Mouse (Mus musculus) kidney, postnatal 4 days (tissue): ENCODE measurements around the gene Grik4.
A peak's percentile ranks its signal among the peaks of the same experiment; 100 is the strongest.

ENCODE experiments used
- DNase-seq, 2 experiments: peaks; one replicate each; pipeline ENCODE4 v3.0.0; 2021; ENCODE audit warnings: mixed read lengths in 2 of 2

The Grik4 gene

GRCm38 (mm10) chr9:42661481-42661880 lies 282.8 kb downstream of the Grik4 start:
- no peak for DNase-seq

- DNase-seq, result peak; percentile 73 to 81
These were observed 291.5 kb downstream of the Grik4 start for GRCm38 (mm10) chr9:42652756-42653155.

GRCm38 (mm10) chr9:42652309-42652708 lies 292.0 kb downstream of the Grik4 start:
- no peak for DNase-seq

GRCm38 (mm10) chr9:42649872-42650271 lies 294.4 kb downstream of the Grik4 start:
- DNase-seq, result no peak

GRCm38 (mm10) chr9:42648051-42648450 lies 296.2 kb downstream of the Grik4 start:
- DNase-seq, result no peak

GRCm38 (mm10) chr9:42647596-42647995 lies 296.7 kb downstream of the Grik4 start:
- no peak for DNase-seq

GRCm38 (mm10) chr9:42646821-42647220 lies 297.5 kb downstream of the Grik4 start:
- DNase-seq, result no peak

GRCm38 (mm10) chr9:42645161-42645560 lies 299.1 kb downstream of the Grik4 start:
- no peak for DNase-seq

GRCm38 (mm10) chr9:42642821-42643220 lies 301.5 kb downstream of the Grik4 start:
- no peak for DNase-seq

- DNase-seq, result no peak
These were observed 302.7 kb downstream of the Grik4 start for GRCm38 (mm10) chr9:42641550-42642117.

- DNase-seq, result peak; percentile 22 to 49
These were observed 307.8 kb downstream of the Grik4 start for GRCm38 (mm10) chr9:42636446-42636845.

GRCm38 (mm10) chr9:42631479-42631878 lies 312.8 kb downstream of the Grik4 start:
- DNase-seq, result no peak

GRCm38 (mm10) chr9:42627634-42628033 lies 316.7 kb downstream of the Grik4 start:
- peak; percentile 16 to 22 for DNase-seq

- no peak for DNase-seq
These were observed 317.1 kb downstream of the Grik4 start for GRCm38 (mm10) chr9:42627146-42627545.

GRCm38 (mm10) chr9:42626226-42626775 lies 318.0 kb downstream of the Grik4 start:
- no peak for DNase-seq

GRCm38 (mm10) chr9:42614409-42614808 lies 329.9 kb downstream of the Grik4 start:
- no peak for DNase-seq

- no peak for DNase-seq
These were observed 330.5 kb downstream of the Grik4 start for GRCm38 (mm10) chr9:42613827-42614226.

GRCm38 (mm10) chr9:42612482-42612991 lies 331.8 kb downstream of the Grik4 start:
- DNase-seq, result no peak

- DNase-seq, result peak; percentile 37 to 55
These were observed 342.8 kb downstream of the Grik4 start for GRCm38 (mm10) chr9:42601445-42601844.

GRCm38 (mm10) chr9:42597525-42597924 lies 346.8 kb downstream of the Grik4 start:
- DNase-seq, result no peak

GRCm38 (mm10) chr9:42578511-42578910 lies 365.8 kb downstream of the Grik4 start:
- DNase-seq, result peak; percentile 28 to 57

- DNase-seq, result no peak
These were observed 366.2 kb downstream of the Grik4 start for GRCm38 (mm10) chr9:42578106-42578505.

GRCm38 (mm10) chr9:42573616-42574350 lies 370.5 kb downstream of the Grik4 start:
- peak; percentile 5 to 15 for DNase-seq

- DNase-seq, result peak; percentile 83 to 86
These were observed 371.1 kb downstream of the Grik4 start for GRCm38 (mm10) chr9:42573180-42573579.
